Mouse (Mus musculus) common myeloid progenitor, adult 5-6 weeks (primary cell): Measurements from ENCODE around the gene Epgn. TPM values are rescaled to one million over a fixed set of nuclear protein-coding genes. Genes with fewer than 3 reads are reported as not detected.

Source experiments
- ATAC-seq: replicated peaks from 2 replicates; pipeline ENCODE4 v1.8.0; 2016; ENCODE audit warnings: low read depth, mild to moderate bottlenecking, moderate TSS enrichment, inconsistent platforms; ENCODE audit not compliant: poor library complexity, severe bottlenecking
- total RNA-seq: library from RNA; stranded (forward); fragments of 200-1000, 187-1606 nt; gene quantifications from 2 replicates; pipeline ENCODE4 v1.2.3, GENCODE M21; 2017

The Epgn gene
- total RNA-seq: not detected in 2 replicates

- ATAC-seq: no peak
These were observed at the start of gene Epgn for GRCm38 (mm10) chr5:91027164-91027563. Gene Epgn (plus strand): TSS chr5:91027464.

GRCm38 (mm10) chr5:90980297-90980696, 47.0 kb upstream of the Epgn start:
- ATAC-seq: no peak

GRCm38 (mm10) chr5:90987605-90988004, 39.7 kb upstream of the Epgn start:
- no peak for ATAC-seq

GRCm38 (mm10) chr5:90988149-90988548, 39.1 kb upstream of the Epgn start:
- no peak for ATAC-seq

- no peak for ATAC-seq
These were observed 38.7 kb upstream of the Epgn start for GRCm38 (mm10) chr5:90988592-90988991.

- ATAC-seq: 0 out of 2 replicates have a peak, but pooled peaks have one; percentile 42
These were observed 27.3 kb upstream of the Epgn start for GRCm38 (mm10) chr5:90999942-91000341.

GRCm38 (mm10) chr5:91015216-91015615, 12.0 kb upstream of the Epgn start:
- ATAC-seq: no peak

GRCm38 (mm10) chr5:91023114-91023513, 4.2 kb upstream of the Epgn start:
- peak; percentile 76 for ATAC-seq

- no peak for ATAC-seq
These were observed 576 bp downstream of the Epgn start for GRCm38 (mm10) chr5:91027840-91028239.

- ATAC-seq: no peak
These were observed 3.4 kb downstream of the Epgn start for GRCm38 (mm10) chr5:91030629-91031028.

- ATAC-seq: 0 out of 2 replicates have a peak, but pooled peaks have one; percentile 8
These were observed 8.1 kb downstream of the Epgn start for GRCm38 (mm10) chr5:91035341-91035740.

- ATAC-seq: 0 out of 2 replicates have a peak, but pooled peaks have one; percentile 36
These were observed 9.4 kb downstream of the Epgn start for GRCm38 (mm10) chr5:91036628-91037027.

GRCm38 (mm10) chr5:91037756-91038155, 10.5 kb downstream of the Epgn start:
- no peak for ATAC-seq

GRCm38 (mm10) chr5:91038547-91038946, 11.3 kb downstream of the Epgn start:
- ATAC-seq: peak; percentile 45; the same call in 1 of the 2 replicates

GRCm38 (mm10) chr5:91038963-91039362, 11.7 kb downstream of the Epgn start:
- ATAC-seq: no peak

GRCm38 (mm10) chr5:91047987-91048386, 20.7 kb downstream of the Epgn start:
- ATAC-seq: no peak

- no peak for ATAC-seq
These were observed 21.1 kb downstream of the Epgn start for GRCm38 (mm10) chr5:91048397-91048796.

- ATAC-seq: no peak
These were observed 45.1 kb downstream of the Epgn start for GRCm38 (mm10) chr5:91072340-91072739.

GRCm38 (mm10) chr5:91073626-91074025, 46.4 kb downstream of the Epgn start:
- no peak for ATAC-seq

GRCm38 (mm10) chr5:91074026-91074425, 46.8 kb downstream of the Epgn start:
- no peak for ATAC-seq

- ATAC-seq: peak; percentile 36; the same call in 1 of the 2 replicates
These were observed 47.2 kb downstream of the Epgn start, which contains the start of gene Ereg for GRCm38 (mm10) chr5:91074450-91074950. Gene Ereg (plus strand): TSS chr5:91074622.

- ATAC-seq: no peak
These were observed 47.8 kb downstream of the Epgn start for GRCm38 (mm10) chr5:91075021-91075420.
